Mouse (Mus musculus) heart, adult 2 months (tissue): ENCODE data around the gene A630076J17Rik.

Experiments used
- CTCF ChIP-seq: fragments of 200-600 bp; IDR thresholded peaks from 2 replicates; pipeline ENCODE4 v1.8.1; 2022; ENCODE audit warnings: antibody characterized with exemption, mild to moderate bottlenecking, moderate library complexity
- EP300 ChIP-seq: fragments of 200-500 bp; IDR thresholded peaks from 2 replicates; pipeline ENCODE4 v1.6.1; 2011; ENCODE audit warnings: low read depth, low read length, control low read depth; ENCODE audit not compliant: insufficient read depth

GRCm38 (mm10) chr3:107233945-107234344, 3.5 kb downstream of the A630076J17Rik start:
- TF ChIP-seq CTCF (no peak), EP300 (no peak)
